Mouse (Mus musculus) cerebellum, postnatal 4 days (tissue): ENCODE measurements at regions not wholly inside any gene's neighbourhood (a gene's known extent, or its start where the extent isn't known, plus 50 kb on each side); places are given as distances from the start of the nearest gene placed in this dataset.
"Not testable (repeated sequence)": the region's sequence is repeated elsewhere in the genome, so short reads cannot be mapped to it uniquely, and the experiment has no call there.

Source experiments
- DNase-seq, 2 experiments: peaks; one replicate each; pipeline ENCODE4 v3.0.0; 2022; ENCODE audit warnings: low spot score in 2 of 2, mixed read lengths in 1 of 2

DNA sequence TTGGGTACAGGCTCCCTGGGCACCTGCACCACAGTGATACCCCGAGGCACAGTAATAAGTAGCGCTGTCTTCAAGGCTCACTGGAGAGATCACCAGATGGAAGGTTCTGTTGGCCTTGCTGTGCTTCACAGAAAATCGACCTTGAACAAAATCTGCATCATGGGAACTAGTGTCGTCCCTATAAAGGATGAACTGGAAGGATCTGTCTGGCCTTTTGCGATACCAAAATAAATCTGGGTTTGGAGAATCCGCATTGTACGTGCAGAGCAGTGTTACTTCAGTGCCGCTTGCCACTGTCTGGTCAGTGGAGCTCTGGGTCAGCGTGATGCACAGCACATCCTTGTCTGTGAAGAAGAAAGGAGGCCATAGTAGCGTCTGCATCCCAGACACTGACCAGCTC is 105.3 kb downstream of the Dad1 start:
- DNase-seq = no peak

DNA sequence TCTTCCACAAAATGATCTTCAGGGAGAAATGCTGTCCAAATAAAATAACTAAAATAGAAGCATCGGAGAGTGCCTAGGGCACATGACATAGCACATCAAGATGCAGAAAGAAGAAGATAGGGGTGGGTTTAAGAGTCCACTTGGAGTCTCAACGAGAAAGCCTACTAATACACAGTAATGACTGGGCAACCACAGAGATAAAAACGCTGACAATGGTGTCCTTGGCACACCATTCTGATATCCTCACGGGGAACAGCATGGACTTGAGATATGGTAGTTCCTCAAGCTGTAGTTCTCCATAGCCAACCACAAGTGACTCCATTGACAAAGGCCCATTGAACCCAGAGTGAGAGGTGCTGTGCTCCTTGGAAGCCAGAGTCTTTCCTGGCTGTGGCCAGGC is 105.8 kb downstream of the Dad1 start:
- DNase-seq = no peak

DNA sequence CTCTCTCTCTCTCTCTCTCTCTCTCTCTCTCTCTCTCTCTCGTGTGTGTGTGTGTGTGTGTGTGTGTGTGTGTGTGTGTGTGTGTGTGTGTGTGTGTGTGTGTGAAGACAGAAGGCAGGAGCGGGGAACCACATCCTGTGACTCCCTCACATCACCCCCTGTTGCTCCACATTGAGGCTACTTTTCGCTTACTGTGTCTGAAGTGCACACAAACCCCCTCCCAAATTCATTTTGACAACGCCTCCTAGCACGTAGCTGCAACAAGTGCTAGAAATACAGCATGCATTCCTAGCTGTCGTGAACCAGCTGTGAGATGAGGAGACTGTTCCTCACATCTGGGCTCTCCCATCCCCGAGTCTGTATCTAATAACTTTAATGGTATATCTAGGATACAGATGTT is 106.4 kb downstream of the Dad1 start:
- no peak for DNase-seq

DNA sequence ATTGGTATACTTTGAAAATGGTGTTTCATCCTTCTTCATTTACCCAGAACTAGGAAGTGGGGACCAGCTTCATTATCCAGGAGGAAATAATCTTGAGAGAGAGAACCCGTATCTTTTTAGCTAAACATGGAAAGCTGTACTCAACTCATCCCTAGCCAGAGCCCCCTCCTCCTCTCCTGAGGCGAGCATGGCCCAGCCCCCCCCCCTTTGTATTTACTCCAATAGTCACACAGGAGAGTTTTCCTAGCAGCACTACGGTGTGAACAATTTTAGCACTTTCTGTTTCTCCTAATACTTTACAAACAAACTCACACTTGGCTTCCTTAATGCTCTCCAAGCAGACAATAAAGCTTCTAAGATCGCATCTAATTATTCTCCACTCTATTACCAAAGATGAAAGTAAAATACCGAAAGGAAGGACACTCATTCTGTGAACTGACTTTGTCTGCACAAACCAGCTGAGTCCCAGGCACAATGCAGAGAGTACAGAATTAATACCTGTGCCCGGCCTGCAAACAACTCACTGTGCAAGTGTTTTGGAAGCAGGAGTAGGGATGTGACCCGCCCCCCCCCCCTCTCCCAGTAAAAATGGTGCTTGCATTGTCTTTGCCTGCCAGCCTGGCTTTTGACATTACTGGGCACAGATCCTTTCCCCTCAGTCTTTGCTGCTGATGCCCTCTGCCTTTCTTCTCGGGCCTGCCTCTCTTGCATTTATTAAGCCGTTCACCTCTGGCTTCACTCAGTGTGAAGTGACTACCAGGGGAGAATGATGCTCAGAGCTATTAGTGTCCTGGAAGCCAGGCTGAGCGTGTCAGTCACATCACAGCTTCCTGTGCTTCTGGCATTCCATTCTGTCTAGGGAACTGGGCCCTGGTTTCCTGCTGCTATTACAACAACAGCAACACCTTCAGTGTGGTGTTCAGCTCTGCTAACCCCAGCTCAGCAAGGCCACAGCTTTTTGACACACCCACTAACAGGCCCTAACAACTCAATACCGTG is 107.9 kb downstream of the Dad1 start:
- no peak for DNase-seq

DNA sequence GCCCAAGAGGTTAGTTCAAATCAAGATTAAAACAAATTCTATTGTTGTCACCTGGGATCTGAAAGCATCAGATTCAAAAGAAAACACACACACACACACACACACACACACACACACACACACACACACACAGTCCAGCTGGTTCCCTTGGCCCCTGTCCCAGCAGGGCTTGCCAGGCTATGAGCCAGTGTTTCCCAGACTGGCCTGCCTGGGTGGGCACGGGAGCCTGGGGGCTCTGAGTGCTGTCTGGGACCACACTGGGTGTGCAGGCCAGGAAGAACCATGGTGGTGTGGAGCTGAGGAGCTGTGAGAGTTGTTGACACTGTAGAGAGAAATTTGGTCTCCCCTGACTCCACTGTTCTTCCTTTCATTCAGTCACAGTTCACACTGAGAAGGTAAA is 110.1 kb downstream of the Dad1 start:
- peak; percentile 32 to 77 for DNase-seq

DNA sequence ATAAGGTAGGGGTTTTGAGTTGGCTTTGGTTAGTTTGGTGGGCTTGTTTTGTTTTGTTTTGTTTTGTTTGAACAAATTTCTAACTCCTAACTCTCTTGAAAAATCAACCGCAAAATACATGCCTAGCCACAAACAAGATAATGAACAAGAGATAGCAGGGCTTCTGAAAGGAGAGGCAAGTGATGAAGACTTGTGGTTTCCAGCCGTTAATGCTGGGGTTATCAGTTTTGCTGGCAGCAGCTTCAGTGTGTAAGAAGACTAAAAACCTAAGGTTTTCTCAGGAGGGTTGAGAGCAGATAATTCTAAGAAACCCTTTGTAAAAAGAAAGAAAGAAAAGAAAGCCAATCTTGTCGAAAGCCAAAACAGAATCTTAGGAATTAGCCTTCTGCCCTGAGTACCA is 115.6 kb downstream of the Dad1 start:
- no peak for DNase-seq

DNA sequence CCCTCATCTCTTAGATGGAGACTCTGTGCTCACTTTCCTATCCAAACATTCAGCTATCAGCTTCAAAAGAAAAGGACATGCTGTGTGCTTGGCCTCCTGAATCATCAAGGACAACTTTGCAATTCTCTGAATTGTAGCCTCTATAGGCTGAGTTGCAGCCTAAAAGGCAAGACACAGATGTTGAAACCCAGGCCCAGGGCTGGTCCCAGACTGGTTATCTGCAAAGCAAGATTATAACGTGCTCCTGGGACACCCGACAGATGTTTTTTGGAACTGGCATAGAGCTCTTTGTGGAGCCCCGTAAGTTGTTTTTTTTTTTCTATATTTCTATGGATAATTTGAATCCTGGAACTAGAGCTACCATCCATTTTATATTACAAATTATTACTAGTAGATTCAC is 117.4 kb downstream of the Dad1 start:
- DNase-seq = no peak

DNA sequence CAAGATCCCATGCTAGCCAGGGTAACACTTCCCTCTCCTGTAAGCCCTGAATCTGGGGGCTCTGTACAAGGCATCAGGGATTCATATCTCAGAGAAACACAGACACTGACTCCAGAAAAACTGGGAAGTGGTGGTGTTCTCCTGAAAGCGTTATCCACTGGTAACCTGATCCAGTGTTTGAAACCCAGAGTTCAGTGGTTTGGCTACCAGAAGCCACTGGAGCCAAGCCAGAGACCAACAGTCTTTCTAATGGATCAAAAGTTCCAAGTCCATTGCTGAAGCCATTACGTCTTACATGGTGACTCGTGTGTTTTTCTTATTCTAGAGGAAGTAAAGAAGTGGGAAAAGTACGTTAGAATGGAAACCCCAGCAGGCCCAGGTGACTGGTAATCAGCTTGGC is 125.6 kb downstream of the Dad1 start:
- DNase-seq = no peak

DNA sequence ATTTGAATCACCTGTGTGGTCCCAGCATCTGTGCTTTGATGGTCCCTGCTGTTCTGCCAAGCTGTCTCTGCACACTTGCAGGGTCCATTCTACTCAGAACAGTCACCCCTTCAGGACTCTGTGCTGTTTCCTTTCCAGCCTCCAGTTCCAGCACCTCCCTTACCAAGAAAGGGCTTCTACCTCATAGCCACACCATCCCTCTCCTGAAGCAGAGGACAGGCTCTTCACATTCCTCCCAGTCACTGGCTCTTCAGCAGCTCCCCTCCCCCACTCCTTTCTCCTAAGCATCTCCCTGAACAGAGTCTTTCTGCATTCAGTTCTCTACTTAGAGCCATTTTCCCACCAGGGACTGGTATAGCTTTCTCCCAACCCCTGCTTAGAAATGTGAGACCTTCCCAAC is 128.4 kb downstream of the Dad1 start:
- DNase-seq = no peak

DNA sequence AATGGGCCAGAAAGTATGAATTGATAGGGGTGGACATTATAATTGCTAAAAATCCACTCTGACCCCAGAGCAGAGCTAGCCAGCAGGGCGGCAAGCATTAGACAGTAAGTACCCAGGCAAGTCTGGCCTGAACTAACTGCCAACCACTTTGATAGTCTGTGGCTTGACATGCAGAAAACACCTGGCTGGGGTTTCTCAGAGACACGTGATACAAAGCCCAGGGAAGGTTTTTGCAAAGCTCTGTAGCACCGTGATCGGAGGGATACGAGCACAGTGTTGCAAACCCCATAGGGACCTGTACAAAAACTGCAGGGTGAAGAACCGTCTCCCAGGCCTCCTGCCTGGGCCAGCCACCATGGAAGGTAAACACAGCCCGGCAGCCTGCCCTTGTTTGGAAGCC is 131.9 kb downstream of the Dad1 start:
- no peak for DNase-seq

DNA sequence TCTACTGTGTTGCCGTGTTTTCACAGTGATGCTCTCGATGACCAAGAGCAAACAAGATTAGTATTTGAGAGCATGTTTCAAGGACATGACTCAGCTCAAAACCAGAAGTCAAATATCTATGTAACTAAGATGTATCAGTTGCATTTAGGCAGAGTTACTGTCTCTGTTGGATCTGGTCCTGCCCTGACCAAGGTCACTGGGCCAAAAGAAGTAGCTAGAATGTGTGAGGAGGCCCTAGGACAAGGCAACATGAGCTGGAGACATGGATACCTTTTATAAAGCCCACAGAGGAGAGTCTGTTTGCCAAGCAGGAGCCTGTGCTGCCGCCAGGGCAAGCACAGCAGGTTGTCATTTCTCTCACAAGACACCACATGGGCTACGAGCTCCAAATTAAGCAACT is 132.6 kb downstream of the Dad1 start:
- DNase-seq = no peak

DNA sequence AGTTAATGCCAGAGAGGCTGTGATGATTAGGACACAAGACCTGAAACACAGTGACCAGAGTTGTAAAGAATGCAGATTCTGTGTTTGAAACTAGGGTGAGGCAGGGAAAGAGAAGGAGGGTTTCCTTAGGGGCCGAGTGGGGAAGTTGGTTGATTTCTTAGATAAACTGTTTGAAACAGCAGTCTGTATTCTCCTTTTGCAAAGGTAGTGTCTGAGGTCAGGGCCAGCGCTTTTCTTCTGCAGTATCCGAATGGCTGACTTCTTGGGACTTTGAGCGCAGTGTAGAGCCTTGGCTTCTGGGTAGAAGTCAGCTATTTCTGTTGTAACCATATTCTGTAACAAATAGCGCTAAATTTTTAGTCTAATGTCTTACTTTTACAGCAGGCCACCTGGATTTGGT is 133.7 kb downstream of the Dad1 start:
- DNase-seq = no peak

DNA sequence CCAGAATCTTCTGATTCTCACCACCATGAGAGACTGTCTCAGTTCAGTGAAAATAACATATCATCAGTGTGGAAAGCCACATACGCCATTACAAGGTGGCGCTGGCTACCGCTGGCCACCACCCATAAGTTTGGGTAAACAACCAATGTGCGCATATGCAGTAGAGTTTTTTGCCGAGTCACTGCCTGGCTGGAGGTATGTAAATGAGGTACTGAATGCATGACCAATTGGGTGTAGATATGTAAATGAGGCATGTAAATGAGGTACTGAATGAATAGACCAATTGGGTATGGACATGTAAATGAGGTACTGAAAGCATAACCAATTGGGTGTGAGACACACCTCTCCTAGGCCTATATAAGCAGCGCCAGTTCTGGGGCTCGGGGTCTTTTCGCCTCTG is 136.3 kb downstream of the Dad1 start:
- not testable (repeated sequence) for DNase-seq

DNA sequence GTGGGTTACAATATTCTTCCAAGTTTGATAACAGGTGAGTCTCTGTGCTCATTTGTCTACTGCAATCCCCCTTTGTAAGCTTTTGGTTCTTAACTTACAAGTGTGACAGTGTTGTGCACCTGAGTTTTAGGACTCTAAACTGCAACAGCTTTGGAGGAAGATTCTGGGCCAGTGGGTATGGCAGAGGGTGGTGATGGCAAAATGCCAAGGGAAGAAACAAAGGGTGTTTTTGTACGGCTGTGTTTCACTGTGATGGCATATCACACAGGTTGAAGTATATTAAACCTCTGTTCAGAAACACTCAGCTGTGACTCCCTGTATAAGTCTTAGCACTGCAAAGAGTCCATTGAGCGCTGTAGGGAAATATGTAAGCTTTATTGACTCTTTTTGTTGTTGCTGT is 140.7 kb downstream of the Dad1 start:
- DNase-seq = no peak

DNA sequence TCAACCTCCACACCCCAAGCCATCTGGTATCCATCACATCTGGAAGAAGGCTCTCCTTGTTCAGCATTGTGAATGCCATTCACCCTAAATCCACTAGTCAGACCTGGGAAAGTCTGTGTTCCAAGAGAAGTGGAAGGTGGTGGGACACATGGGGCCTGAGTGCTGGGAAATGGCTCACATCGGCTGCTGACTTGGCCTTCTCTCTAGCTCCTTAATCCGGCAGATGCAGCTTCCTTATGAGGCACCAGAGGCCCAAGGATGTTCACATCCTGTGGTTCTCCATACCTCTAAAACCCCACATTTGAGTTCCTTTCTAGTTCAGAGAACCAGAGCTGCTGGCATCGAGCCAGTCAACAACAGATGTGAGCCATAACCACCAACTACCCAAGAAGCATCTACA is 142.9 kb downstream of the Dad1 start:
- no peak for DNase-seq

DNA sequence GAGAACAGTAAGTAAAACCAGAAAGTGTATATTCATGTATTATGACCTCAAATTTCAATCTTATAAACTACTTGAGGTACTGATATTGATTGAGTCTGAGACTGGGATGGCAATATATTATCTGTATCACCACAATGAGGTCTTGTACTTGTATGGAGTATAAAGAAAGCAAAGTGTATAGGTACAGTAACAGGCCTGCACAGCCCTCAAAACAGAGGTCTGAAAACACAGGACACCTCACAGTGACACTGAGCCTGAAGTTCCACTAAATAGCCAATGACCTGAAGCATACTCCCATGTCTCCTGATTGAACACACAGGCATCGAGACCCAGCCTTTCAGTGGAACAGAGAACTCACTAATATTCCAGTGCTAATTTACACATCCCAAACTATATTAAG is 144.8 kb downstream of the Dad1 start:
- no peak for DNase-seq

DNA sequence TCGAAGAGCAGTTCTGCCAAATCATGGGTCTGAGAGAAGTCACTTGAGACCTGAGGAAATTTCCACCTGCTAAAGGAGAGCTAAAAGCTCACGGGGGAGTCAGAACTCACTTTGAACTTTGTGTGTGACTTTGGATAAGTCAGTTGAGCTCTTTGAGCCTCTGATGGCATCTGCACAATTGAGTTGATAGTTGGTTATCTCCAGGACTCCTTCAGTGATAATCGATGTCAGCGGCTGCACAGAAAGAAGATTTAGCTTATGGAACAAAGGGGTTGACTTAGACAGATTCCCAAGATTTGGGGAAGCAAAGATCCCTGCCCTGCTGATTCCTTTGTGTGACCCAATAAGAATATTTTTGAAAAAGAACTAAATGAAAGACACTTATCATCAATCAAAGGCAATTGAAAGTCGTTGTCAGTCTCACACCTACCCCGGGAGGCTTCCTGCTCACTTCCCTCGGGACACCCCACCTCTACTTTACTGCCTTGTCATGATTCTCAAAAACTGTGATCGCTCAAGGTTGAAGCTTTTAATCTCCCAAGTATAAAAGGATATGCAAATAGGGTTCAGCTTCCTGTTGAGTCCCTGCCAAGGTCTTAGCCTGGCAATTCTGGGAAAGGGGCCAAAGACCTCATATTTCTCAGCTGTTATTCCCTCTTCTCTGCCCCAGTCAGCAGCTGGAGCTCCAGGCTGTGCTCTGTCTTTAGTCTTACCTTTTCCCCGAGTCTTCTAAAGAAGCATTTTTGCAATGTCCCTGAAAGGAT is 145.4 kb downstream of the Dad1 start:
- peak in 1 of 2 experiments; percentile 49 for DNase-seq

DNA sequence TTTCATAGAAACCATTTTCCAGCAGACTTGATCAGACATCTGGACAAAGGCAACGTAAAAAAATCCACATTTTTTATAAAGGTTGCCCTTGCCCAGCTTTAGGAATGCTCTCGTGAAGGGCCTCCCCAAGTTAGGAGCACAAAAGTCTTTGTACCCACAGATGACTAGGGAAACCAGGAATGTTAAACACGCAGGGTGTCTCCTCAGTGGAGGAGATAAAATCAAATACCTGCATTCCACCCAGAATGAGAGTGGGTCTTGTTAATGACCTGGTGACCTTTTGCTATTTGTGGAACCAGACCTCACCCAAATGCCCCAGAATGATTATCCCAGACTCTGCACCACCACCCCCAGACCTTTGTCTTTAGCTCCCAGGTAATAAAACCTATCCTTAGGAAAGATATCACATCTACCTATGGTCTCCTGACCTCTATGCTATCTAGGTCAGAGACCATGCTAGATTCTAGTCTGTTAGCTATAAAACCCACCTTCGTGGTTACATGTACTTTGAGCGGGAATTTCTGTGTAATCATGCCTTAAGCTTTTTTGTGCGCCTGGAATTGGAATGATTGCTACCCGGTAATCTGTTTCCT is 146.6 kb downstream of the Dad1 start:
- no peak for DNase-seq

DNA sequence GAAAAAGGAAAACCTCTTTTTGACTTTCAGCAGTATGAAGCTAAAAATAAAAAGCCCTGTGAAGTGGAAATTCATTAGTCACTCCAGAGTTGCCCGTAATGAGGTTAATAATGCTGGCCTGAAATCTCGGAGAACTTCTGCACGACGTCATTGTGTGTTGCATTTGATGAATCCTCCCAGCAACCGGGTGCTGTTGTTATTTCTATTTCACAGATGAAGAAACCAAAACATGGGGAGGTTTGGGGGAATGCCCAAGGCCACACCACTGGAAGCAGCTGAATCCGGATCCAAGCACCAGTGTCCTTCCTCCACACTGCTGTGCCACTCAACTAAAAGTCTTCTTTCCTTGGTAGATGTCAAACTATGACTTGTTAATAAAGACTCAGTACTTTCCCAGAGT is 149.7 kb downstream of the Dad1 start:
- DNase-seq = no peak

DNA sequence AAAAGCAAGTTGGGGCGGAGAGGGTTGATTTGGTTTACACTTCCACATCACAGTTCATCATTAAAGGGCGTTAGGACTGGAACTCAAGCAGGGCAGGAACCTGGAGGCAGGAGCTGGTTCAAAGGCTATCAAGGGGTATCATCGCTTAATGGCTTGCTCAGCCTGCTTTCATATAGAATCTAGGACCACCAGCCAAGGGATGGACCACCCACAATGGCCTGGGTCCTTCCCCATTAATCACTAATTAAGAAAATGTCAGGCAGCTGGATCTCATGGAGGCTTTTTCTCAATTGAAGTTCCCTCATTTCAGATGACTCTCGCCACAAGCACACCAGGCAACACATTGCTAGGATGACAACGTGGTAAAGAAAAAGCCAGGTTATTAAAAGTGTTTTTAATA is 150.4 kb downstream of the Dad1 start:
- no peak for DNase-seq

DNA sequence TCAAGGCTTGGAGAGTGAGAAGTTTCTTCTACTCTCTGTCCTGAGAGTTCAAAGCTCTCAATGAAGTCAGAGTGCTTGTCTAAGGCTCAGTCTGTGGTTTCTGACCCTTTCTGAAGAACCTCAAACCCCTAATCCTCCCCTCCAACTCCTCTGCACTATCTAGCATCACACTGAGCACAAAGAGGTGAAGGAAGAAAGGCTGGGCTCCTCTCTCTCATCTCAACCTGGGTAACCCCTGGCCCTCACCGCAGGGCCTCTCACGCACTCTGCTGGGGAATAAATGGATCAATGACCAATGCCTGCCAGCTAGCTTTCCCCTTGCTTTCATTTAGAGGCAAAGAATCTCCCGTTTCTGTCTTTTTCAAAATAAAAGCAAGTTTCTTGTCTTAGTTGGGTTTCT is 150.8 kb downstream of the Dad1 start:
- no peak for DNase-seq

DNA sequence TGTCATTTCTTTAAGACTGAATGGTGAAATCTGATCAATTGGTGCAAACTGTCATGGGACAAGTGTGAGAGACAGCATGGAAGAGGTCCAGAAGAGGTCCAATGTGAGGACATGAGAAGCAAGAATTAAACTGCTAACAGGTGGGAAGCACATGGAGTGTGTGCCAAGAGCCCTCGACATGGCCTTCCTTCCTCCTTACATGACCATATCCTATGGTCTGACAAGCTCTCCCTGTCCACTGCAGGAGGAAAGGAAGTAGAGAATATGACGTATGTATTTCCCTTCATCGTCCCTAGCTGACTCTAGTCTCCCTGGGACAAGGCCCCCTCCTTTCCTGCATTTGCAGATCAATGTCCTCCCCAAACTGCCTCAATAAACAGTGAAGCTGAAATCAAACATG is 152.1 kb downstream of the Dad1 start:
- DNase-seq = no peak

DNA sequence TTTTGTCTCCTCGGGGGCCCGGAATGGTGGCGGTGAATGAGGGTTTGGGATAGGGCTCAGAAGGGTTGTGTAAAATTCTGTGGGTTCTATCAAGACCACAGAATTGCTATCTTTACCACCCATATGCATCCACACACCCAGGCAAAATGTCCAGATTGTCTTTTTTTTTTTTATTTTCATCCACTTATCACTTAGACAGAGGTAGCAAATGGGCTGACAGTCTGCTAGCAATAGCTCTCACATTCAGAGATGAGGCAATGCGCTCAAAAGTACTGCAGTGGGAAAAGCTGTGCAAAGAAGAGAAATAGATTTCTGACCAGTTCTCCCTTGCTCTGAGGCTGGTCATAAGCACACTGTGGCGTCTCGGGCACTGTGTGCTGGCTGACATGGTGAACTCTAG is 154.5 kb downstream of the Dad1 start:
- no peak for DNase-seq
